Mouse (Mus musculus): ENCODE measurements at regions not wholly inside any gene's neighbourhood (a gene's known extent, or its start where the extent isn't known, plus 50 kb on each side); places are given as distances from the start of the nearest gene placed in this dataset.

- no peaks in the 10 kb centered on the region for H3K36me3 ChIP-seq (ENCODE audit: control insufficient read depth in 1 of 2, insufficient read depth in 2 of 2, low read length in 2 of 2)
Observed at GRCm38 (mm10) chr3:28189371-28189770, 73.6 kb upstream of the Tnik start.

GRCm38 (mm10) chr3:28190243-28190642 is 72.8 kb upstream of the Tnik start:
- Histone ChIP-seq H3K4me3 (ENCODE audit: control insufficient read depth in 1 of 2, insufficient read depth in 1 of 2, low read depth in 2 of 2, low read length in 2 of 2) (no peak overlapping the region), H3K27ac (ENCODE audit: control insufficient read depth, low read depth, low read length) (no peak overlapping the region), H3K36me3 (ENCODE audit: control insufficient read depth in 1 of 2, insufficient read depth in 2 of 2, low read length in 2 of 2) (no peaks in the 10 kb centered on the region), H3K4me1 (ENCODE audit: control insufficient read depth in 1 of 2, insufficient read depth in 2 of 2, low read length in 2 of 2) (no peaks in the 10 kb centered on the region), H3K27me3 (ENCODE audit: control insufficient read depth in 1 of 2, insufficient read depth in 2 of 2, low read length in 2 of 2) (no peaks in the 10 kb centered on the region; a peak in 1 of 4 replicates), H3K79me2 (ENCODE audit: control insufficient read depth, insufficient read depth, low read length, poor library complexity) (no peaks in the 10 kb centered on the region), H3K9me3 (replicated peaks; ENCODE audit: insufficient read depth, low read length) (no peaks in the 10 kb centered on the region), H3K9ac (ENCODE audit: control insufficient read depth, low read depth, low read length, poor library complexity, severe bottlenecking) (no peak overlapping the region)
- TF ChIP-seq GATA1 (IDR thresholded peaks at IDR 0.05; ENCODE audit: low read depth, low read length), result no peak
- no peak for TF ChIP-seq BHLHE40 (IDR thresholded peaks at IDR 0.05; ENCODE audit: borderline replicate concordance, low read depth, low read length)
- no peak for TF ChIP-seq EP300 (IDR thresholded peaks at IDR 0.05; ENCODE audit: low read depth in 1 of 2, low read length in 2 of 2)
- no peak for TF ChIP-seq MXI1 (IDR thresholded peaks at IDR 0.05; ENCODE audit: low read depth, low read length)
- no peak for TF ChIP-seq SIN3A (IDR thresholded peaks at IDR 0.05; ENCODE audit: low read length)
- no peak for TF ChIP-seq TBP (IDR thresholded peaks at IDR 0.05; ENCODE audit: low read depth, low read length)
- TF ChIP-seq POLR2AphosphoS5 (IDR thresholded peaks at IDR 0.05; ENCODE audit: borderline replicate concordance, low read depth, low read length), result no peak
- no peak for DNase-seq (ENCODE audit: low read depth, low spot score)

More at GRCm38 (mm10) chr3:28189371-28189770, 73.6 kb upstream of the Tnik start:
- Histone ChIP-seq H3K27ac (ENCODE audit: control insufficient read depth, low read depth, low read length) (no peak overlapping the region), H3K79me2 (ENCODE audit: control insufficient read depth, insufficient read depth, low read length, poor library complexity) (no peaks in the 10 kb centered on the region), H3K4me3 (ENCODE audit: control insufficient read depth in 1 of 2, insufficient read depth in 1 of 2, low read depth in 2 of 2, low read length in 2 of 2) (no peak overlapping the region), H3K4me1 (ENCODE audit: control insufficient read depth in 1 of 2, insufficient read depth in 2 of 2, low read length in 2 of 2) (no peaks in the 10 kb centered on the region), H3K27me3 (ENCODE audit: control insufficient read depth in 1 of 2, insufficient read depth in 2 of 2, low read length in 2 of 2) (no peaks in the 10 kb centered on the region; a peak in 1 of 4 replicates), H3K9ac (ENCODE audit: control insufficient read depth, low read depth, low read length, poor library complexity, severe bottlenecking) (no peak overlapping the region), H3K9me3 (replicated peaks; ENCODE audit: insufficient read depth, low read length) (no peaks in the 10 kb centered on the region)
- no peak for DNase-seq (ENCODE audit: low read depth, low spot score)
- TF ChIP-seq POLR2A (IDR thresholded peaks at IDR 0.05; ENCODE audit: control insufficient read depth in 1 of 2, insufficient read depth in 1 of 2, low read depth in 1 of 2, low read length in 2 of 2, poor library complexity in 1 of 2), result no peak
- TF ChIP-seq POLR2AphosphoS2 (IDR thresholded peaks at IDR 0.05; ENCODE audit: low read length), result no peak
- TF ChIP-seq GATA1 (IDR thresholded peaks at IDR 0.05; ENCODE audit: low read depth, low read length), result no peak
- TF ChIP-seq MAZ (IDR thresholded peaks at IDR 0.05; ENCODE audit: low read depth, low read length), result no peak
- no peak for TF ChIP-seq MXI1 (IDR thresholded peaks at IDR 0.05; ENCODE audit: low read depth, low read length)
- TF ChIP-seq EP300 (IDR thresholded peaks at IDR 0.05; ENCODE audit: low read depth in 1 of 2, low read length in 2 of 2), result no peak
- no peak for TF ChIP-seq MEF2A (IDR thresholded peaks at IDR 0.05; ENCODE audit: extremely low read depth, insufficient replicate concordance, low read depth, low read length, poor library complexity, severe bottlenecking)
- no peak for TF ChIP-seq GABPA (IDR thresholded peaks at IDR 0.05; ENCODE audit: low read depth, low read length)
- TF ChIP-seq RCOR1 (IDR thresholded peaks at IDR 0.05; ENCODE audit: low read depth, low read length), result no peak
- TF ChIP-seq ELF1 (IDR thresholded peaks at IDR 0.05; ENCODE audit: low read depth, low read length), result no peak

GRCm38 (mm10) chr3:28194388-28194970 is 68.5 kb upstream of the Tnik start:
- H3K79me2 ChIP-seq (ENCODE audit: control insufficient read depth, insufficient read depth, low read length, poor library complexity), result no peaks in the 10 kb centered on the region
- H3K4me3 ChIP-seq (ENCODE audit: control insufficient read depth in 1 of 2, insufficient read depth in 1 of 2, low read depth in 2 of 2, low read length in 2 of 2), result no peak overlapping the region
- no peaks in the 10 kb centered on the region for H3K9me3 ChIP-seq (replicated peaks; ENCODE audit: insufficient read depth, low read length)
- DNase-seq (ENCODE audit: low read depth, low spot score), result no peak
- no peaks in the 10 kb centered on the region for H3K27me3 ChIP-seq (ENCODE audit: control insufficient read depth in 1 of 2, insufficient read depth in 2 of 2, low read length in 2 of 2)
- no peak overlapping the region for H3K9ac ChIP-seq (ENCODE audit: control insufficient read depth, low read depth, low read length, poor library complexity, severe bottlenecking)
- no peaks in the 10 kb centered on the region for H3K36me3 ChIP-seq (ENCODE audit: control insufficient read depth in 1 of 2, insufficient read depth in 2 of 2, low read length in 2 of 2)
- no peak overlapping the region for H3K27ac ChIP-seq (ENCODE audit: control insufficient read depth, low read depth, low read length)
- no peaks in the 10 kb centered on the region for H3K4me1 ChIP-seq (ENCODE audit: control insufficient read depth in 1 of 2, insufficient read depth in 2 of 2, low read length in 2 of 2)
- TF ChIP-seq ZKSCAN1 (IDR thresholded peaks at IDR 0.05; ENCODE audit: low read depth, low read length) (no peak), USF2 (IDR thresholded peaks at IDR 0.05; ENCODE audit: borderline replicate concordance in 1 of 2, insufficient read depth in 1 of 2, low read depth in 1 of 2, low read length in 2 of 2) (no peak), MAFK (IDR thresholded peaks at IDR 0.05; ENCODE audit: borderline replicate concordance, low read depth, low read length) (no peak), CHD2 (IDR thresholded peaks at IDR 0.05; ENCODE audit: low read length) (no peak), RAD21 (IDR thresholded peaks at IDR 0.05; ENCODE audit: low read depth, low read length) (no peak), MAZ (IDR thresholded peaks at IDR 0.05; ENCODE audit: low read depth, low read length) (no peak), ELF1 (IDR thresholded peaks at IDR 0.05; ENCODE audit: low read depth, low read length) (no peak), POLR2AphosphoS2 (IDR thresholded peaks at IDR 0.05; ENCODE audit: low read length) (no peak), MYC (IDR thresholded peaks at IDR 0.05; ENCODE audit: low read depth, low read length) (no peak), POLR2A (IDR thresholded peaks at IDR 0.05; ENCODE audit: control insufficient read depth in 1 of 2, insufficient read depth in 1 of 2, low read depth in 1 of 2, low read length in 2 of 2, poor library complexity in 1 of 2) (no peak), NRF1 (IDR thresholded peaks at IDR 0.05; ENCODE audit: insufficient read depth, low read depth, low read length, poor library complexity, severe bottlenecking) (no peak), TBP (IDR thresholded peaks at IDR 0.05; ENCODE audit: low read depth, low read length) (no peak), ZMIZ1 (IDR thresholded peaks at IDR 0.05; ENCODE audit: low read depth, low read length) (no peak), MEF2A (IDR thresholded peaks at IDR 0.05; ENCODE audit: extremely low read depth, insufficient replicate concordance, low read depth, low read length, poor library complexity, severe bottlenecking) (no peak), SIN3A (IDR thresholded peaks at IDR 0.05; ENCODE audit: low read length) (no peak)

All from MEL (cell line).